Mouse (Mus musculus): ENCODE data around the gene Fa2h.
"Not testable (repeated sequence)": the region's sequence is repeated elsewhere in the genome, so short reads cannot be mapped to it uniquely, and the experiment has no call there.

Gene Fa2h

GRCm38 (mm10) chr8:111358905-111359304 is 34.7 kb downstream of the Fa2h start:
- no peak for DNase-seq (ENCODE audit: low read depth, low spot score)

DNA sequence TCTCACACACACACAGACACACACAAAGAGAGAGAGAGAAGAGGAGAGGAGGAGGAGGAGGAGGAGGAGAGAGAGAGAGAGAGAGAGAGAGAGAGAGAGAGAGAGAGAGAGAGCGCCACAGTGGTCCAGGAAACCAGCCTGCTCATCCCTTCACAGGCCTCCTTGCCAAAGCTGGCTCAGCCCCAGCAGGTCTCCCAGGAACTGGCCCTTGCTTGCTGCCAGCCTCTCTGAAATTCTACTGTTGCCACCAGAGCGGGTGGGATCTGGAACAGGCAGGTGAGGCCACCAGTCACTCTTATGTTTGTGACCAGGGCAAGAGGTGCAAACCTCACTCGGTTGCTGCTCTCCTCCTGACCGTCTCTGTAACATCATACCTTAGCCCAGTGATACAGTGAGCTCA is 36.2 kb downstream of the Fa2h start:
- no peak for DNase-seq (ENCODE audit: low read depth, low spot score)

DNA sequence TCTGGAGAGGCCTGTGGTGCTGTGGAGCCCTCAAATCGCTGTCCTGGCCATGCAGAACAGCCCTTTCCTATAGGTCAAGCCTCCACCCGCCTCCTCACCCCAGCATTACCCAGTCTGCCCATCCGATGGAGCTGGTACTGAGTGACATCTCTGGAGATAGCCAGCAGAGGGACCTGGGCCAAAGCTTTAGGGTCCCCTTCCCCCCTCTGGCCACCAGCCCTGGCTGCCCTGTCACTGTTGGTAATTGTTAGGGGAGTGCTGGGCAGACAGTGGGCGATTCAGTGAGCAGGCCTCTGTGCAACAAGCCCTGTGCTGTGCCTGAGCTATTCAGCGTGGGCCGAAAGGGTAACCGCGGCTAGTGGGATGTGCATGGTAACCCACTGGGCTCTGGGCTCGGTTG is 40.1 kb downstream of the Fa2h start:
- DNase-seq (ENCODE audit: low read depth, low spot score), result no peak

DNA sequence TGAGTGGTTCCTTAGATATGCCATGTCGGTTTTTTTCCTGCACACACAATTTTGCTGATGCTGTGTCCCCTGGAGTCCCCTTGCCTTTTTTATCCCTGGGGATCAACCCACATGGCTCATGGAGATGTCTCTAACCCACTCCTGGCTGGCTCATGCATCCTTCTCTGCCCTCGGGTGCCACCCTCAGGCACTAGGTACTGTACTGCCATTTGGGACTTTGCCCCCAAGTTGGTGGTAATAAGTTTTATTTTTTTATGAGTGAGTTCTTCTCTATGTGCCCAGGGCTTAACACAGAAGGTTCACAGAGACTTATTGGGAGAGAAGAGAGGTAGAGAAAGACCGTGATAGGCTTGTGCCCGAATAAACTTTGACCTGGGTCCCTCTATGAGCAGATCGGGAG is 41.3 kb downstream of the Fa2h start:
- no peak for DNase-seq (ENCODE audit: low read depth, low spot score)

- DNase-seq (ENCODE audit: low read depth, low spot score), result no peak
Measured at GRCm38 (mm10) chr8:111350577-111350976, 43.0 kb downstream of the Fa2h start.

GRCm38 (mm10) chr8:111343225-111343624 is 50.4 kb downstream of the Fa2h start:
- DNase-seq (ENCODE audit: low read depth, low spot score), result peak; percentile 38

DNA sequence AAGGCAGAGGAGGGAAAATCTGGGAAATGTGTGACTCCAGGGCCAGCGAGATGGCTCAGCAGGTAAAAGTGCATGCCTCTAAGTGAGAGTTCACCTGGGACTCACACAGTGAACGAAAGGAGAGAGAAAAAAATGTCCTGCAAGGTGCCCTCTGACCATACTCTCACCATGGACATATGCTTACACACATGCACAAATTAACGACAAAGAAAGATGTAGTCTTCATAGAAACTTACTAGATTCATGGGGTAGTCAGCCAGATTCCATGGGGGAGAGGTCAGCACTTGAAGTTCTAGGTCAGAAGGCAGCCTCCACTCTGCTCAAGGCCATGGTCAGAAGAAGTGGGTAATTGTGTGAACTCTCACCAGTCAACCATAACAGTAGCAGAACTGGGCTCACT is 53.4 kb downstream of the Fa2h start:
- DNase-seq (ENCODE audit: low read depth, low spot score), result no peak

- DNase-seq (ENCODE audit: low read depth, low spot score), result no peak
Measured at GRCm38 (mm10) chr8:111338370-111339208, 55.0 kb downstream of the Fa2h start.

- DNase-seq (ENCODE audit: low read depth, low spot score), result peak; percentile 42
Measured at GRCm38 (mm10) chr8:111337890-111338347, 55.7 kb downstream of the Fa2h start, which contains the start of gene Mlkl. Gene Mlkl (minus strand): TSS chr8:111338177.

DNA sequence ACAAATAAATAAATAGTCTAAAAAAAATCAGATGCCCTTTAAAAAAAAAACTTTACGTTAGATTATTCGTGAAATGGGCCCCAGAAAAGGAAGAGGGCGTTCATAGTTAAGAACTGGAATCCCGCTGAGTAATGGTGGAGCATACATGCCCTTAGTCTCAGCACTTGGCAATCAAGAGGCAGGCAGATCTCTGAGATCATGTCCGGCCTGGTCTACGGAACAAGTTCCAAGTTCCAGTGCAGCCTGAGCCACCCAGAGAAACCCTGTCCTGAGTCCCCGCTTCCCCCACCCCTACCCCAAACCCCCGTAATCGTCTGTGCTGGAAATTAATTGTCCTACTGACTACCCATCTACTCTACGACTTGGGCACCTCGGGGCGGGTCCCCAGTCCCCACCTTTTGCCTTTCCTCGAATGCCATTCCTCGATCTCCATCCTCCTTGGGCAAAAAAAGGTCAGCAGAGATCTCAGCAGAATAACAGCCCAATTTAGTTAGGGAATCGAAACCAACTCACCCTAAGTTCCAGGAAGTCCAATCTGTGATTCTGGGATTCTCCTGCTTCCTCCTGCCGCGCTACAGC is 56.2 kb downstream of the Fa2h start:
- DNase-seq (ENCODE audit: low read depth, low spot score), result peak; percentile 16

GRCm38 (mm10) chr8:111336692-111337091 is 56.9 kb downstream of the Fa2h start:
- no peak for DNase-seq (ENCODE audit: low read depth, low spot score)

- DNase-seq (ENCODE audit: low read depth, low spot score), result no peak
Measured at GRCm38 (mm10) chr8:111325222-111325790, 68.3 kb downstream of the Fa2h start.

- no peak for DNase-seq (ENCODE audit: low read depth, low spot score)
Measured at GRCm38 (mm10) chr8:111314729-111315128, 78.9 kb downstream of the Fa2h start.

GRCm38 (mm10) chr8:111313961-111314360 is 79.7 kb downstream of the Fa2h start:
- not testable (repeated sequence) for DNase-seq (ENCODE audit: low read depth, low spot score)

DNA sequence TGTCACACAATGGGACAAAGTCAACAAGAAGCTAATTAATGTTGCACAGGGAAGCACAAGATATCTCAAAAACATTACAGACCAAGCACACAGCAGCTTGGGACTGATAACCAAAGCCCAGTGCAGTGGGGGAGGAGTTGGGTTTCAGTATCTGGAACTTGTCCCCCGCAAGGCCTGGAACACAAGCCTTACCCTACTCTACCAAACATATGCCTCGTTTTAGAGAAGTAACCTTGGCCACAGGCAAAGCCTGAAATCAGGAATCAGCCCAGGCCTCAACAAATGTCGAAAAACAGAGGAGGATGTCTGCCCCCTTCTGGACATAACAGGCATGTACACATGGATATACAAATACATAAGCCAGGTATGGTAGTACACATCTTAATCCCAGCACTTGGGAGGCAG is 80.9 kb downstream of the Fa2h start:
- DNase-seq (ENCODE audit: low read depth, low spot score), result no peak

DNA sequence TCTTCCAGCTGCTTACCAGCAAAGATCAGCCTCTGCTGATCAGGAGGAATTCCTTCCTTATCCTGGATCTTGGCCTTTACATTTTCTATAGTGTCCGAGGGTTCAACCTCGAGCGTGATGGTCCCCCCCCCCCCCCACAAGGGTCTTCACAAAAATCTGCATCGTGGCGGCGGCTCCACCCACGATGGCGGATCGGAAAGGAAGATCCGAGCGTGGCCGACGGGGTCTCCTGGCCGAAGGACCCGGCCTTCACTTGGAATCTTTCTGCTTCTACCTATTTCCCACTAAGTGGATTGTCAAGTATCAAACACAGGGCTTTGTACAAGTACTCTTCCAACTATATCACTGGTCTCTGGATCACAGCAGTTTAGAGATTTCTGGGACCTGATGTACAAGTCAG is 83.6 kb downstream of the Fa2h start:
- not testable (repeated sequence) for DNase-seq (ENCODE audit: low read depth, low spot score)

DNA sequence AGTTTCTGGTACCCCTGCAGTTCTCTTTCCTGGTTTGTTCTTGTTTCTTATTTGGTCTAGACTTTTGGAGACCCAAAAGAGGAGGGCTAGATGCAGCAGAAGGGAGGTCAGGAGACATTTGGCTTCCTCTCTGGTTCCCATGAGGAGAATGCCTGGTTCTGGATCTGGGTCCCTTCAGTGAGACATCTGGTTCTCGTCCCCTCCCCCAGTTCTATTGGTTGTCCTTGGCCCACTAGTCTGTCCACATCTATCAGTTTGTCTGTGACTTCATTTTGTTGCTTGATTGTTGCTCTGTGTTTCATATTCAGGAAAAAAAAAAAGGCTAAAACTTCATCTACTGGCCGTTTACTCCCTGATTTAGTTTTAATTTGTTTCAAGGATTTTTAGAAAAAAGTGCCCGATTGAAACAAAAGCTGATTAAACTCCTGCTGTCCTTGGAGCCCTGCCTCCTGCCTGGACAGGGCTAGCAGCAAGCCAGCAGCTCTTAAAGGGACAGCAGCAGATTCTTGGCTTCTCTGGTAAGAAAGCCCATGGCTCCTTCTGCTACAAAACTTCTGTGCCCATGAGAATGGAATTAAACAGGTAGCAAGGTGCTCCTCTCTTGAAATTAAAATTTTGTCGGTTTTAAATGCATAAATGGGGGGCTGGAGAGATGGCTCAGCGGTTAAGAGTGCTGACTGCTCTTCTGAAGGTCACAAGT is 88.4 kb downstream of the Fa2h start:
- DNase-seq (ENCODE audit: low read depth, low spot score), result no peak

DNA sequence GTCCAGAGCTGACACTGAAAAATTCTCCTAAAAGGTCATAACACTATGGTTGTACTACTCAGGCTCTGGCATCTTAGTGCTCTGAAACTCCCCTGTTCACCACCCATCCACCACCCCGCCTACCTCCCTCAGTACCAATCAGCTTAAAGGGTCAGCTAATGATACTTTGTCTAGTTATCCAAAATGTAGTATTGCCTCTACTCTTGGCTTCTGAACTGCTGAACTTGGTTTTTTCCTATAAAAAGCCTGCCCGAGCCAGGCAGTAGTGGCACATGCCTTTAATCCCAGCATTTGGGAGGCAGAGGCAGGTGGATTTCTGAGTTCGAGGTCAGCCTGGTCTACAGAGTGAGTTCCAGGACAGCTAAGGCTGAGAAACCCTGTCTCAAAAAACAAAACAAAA is 89.3 kb downstream of the Fa2h start:
- DNase-seq (ENCODE audit: low read depth, low spot score), result no peak

- not testable (repeated sequence) for DNase-seq (ENCODE audit: low read depth, low spot score)
Measured at GRCm38 (mm10) chr8:111303076-111303803, 90.4 kb downstream of the Fa2h start.

DNA sequence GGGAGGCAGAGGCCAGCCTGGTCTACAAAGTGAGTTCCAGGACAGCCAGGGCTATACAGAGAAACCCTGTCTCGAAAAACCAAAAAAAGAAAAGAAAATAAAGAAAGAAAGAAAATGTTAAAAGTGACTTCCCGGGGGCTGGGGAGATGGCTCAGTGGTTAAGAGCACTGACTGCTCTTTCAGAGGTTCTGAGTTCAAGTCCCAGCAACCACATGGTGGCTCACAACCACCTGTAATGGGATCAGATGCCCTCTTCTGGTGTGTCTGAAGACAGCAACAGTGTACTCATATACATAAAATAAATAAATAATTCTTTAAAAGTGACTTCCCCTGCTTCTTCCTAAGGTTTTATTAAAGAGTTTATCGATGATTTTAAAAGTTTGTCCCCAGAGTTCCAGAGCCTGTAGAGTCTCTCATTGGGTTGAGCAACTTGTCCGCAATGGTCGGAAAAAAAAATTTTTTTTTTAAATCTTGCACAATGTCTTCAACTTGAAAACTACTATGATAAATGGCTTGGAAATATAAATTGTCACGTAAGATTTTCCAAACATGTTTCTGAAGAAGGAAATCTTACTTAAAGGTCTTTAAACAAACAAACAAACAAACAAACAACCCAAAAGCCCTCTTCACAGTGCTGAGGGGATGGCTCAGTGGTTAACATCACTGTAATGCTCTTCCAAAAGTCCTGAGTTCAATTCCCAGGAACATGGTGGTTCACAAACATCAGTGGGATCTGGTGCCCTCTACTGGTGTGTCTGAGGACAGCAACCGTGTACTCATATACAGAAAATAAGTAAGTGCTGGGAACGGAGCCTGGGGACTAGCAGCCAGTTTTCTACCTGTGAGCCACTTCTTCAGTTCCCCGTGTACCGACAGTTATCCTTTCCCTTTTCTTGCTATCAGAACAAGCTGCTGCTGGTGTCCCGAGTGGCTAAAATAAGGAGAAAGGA is 92.8 kb downstream of the Fa2h start:
- DNase-seq (ENCODE audit: low read depth, low spot score), result no peak

Data from WW6 (cell line).